Mouse (Mus musculus): ENCODE measurements around the gene Pwwp2a. TPM values are rescaled to one million over a fixed set of nuclear protein-coding genes. Genes with fewer than 3 reads are reported as not detected.

Pwwp2a gene
- 10 to 100 TPM; 29.7 to 37.0 TPM for total RNA-seq (2023)

GRCm38 (mm10) chr11:43681472-43682414 lies at the start of gene Pwwp2a:
Gene Pwwp2a (plus strand): TSS chr11:43681998.

GRCm38 (mm10) chr11:43747233-43748226 lies 65.7 kb downstream of the Pwwp2a start, which contains the start of gene Ttc1:
Gene Ttc1 (minus strand): TSS chr11:43748008.

Other genes with a start within 250 kb of the Pwwp2a start
- gene Slu7, start 248.3 kb upstream of the Pwwp2a start, total RNA-seq (2023): 10 to 100 TPM; 64.8 to 84.1 TPM
- not detected for gene C1qtnf2, start 207.7 kb upstream of the Pwwp2a start, total RNA-seq (2023)
- gene Ccnjl, start 153.2 kb upstream of the Pwwp2a start, total RNA-seq (2023): not detected
- gene 4933415A04Rik, start 95.0 kb upstream of the Pwwp2a start, total RNA-seq (2023): not detected
- not detected for gene Fabp6, start 80.5 kb upstream of the Pwwp2a start, total RNA-seq (2023)
- gene Ttc1, start 66.0 kb downstream of the Pwwp2a start, total RNA-seq (2023): 10 to 100 TPM; 36.0 to 38.0 TPM
- not detected for gene Adra1b, start 219.2 kb downstream of the Pwwp2a start, total RNA-seq (2023)